Mouse (Mus musculus) brown adipose tissue, adult 24 weeks (tissue): ENCODE measurements around the gene Tldc1. TPM values are rescaled to one million over a fixed set of nuclear protein-coding genes. Genes with fewer than 3 reads are reported as not detected.

Experiments
- H3K27ac ChIP-seq: fragments of 200-500 bp; replicated peaks from 2 replicates; pipeline ENCODE4 v1.5.1; 2012; ENCODE audit warnings: low read depth, mild to moderate bottlenecking, low read length
- H3K4me1 ChIP-seq: fragments of 200-500 bp; 2 replicates; pipeline ENCODE4 v1.6.1; 2012; ENCODE audit warnings: low read length, mixed read lengths; ENCODE audit not compliant: control insufficient read depth, insufficient read depth, insufficient read length
- H3K4me3 ChIP-seq: fragments of 200-500 bp; 2 replicates; pipeline ENCODE4 v1.5.1; 2012; ENCODE audit warnings: low read depth, mild to moderate bottlenecking, low read length, moderate library complexity; ENCODE audit not compliant: insufficient read depth
- polyA plus RNA-seq: library from polyadenylated mRNA; stranded (reverse); fragments of >200 nt; gene quantifications from 2 replicates; pipeline ENCODE4 v1.2.4, GENCODE M21; 2012; ENCODE audit not compliant: missing spikeins, insufficient read depth, insufficient read length

Tldc1 gene
- polyA plus RNA-seq, 1 experiment, result 3.4 TPM

GRCm38 (mm10) chr8:119787341-119787740, 9.1 kb upstream of the Tldc1 start:
- Histone ChIP-seq H3K4me3 (no peak overlapping the region), H3K27ac (no peak overlapping the region), H3K4me1 (no peaks in the 10 kb centered on the region)

GRCm38 (mm10) chr8:119786871-119787270, 8.7 kb upstream of the Tldc1 start:
- Histone ChIP-seq H3K27ac (no peak overlapping the region), H3K4me3 (no peak overlapping the region), H3K4me1 (no peaks in the 10 kb centered on the region)

- no peaks in the 10 kb centered on the region for H3K4me1 ChIP-seq
- no peak overlapping the region for H3K4me3 ChIP-seq
- no peak overlapping the region for H3K27ac ChIP-seq
These were observed 7.7 kb upstream of the Tldc1 start for GRCm38 (mm10) chr8:119785764-119786405.

- no peak overlapping the region for H3K27ac ChIP-seq
These were observed 6.5 kb upstream of the Tldc1 start for GRCm38 (mm10) chr8:119784676-119785075.

GRCm38 (mm10) chr8:119784141-119784574, 5.9 kb upstream of the Tldc1 start:
- H3K4me1 ChIP-seq, result no peaks in the 10 kb centered on the region
- H3K4me3 ChIP-seq, result no peak overlapping the region
- no peak overlapping the region for H3K27ac ChIP-seq

More at GRCm38 (mm10) chr8:119784676-119785075, 6.5 kb upstream of the Tldc1 start:
- no peak overlapping the region for H3K4me3 ChIP-seq
- no peaks in the 10 kb centered on the region for H3K4me1 ChIP-seq

GRCm38 (mm10) chr8:119783579-119783978, 5.4 kb upstream of the Tldc1 start:
- Histone ChIP-seq H3K27ac (no peak overlapping the region), H3K4me1 (no peaks in the 10 kb centered on the region), H3K4me3 (no peak overlapping the region)

GRCm38 (mm10) chr8:119782715-119783114, 4.5 kb upstream of the Tldc1 start:
- Histone ChIP-seq H3K4me3 (no peak overlapping the region), H3K27ac (no peak overlapping the region), H3K4me1 (no peaks in the 10 kb centered on the region)

- Histone ChIP-seq H3K4me1 (0 out of 2 replicates have a peak, but pooled peaks cover 3% of the 10 kb centered on the region), H3K27ac (no peak overlapping the region), H3K4me3 (no peak overlapping the region)
These were observed 3.0 kb upstream of the Tldc1 start for GRCm38 (mm10) chr8:119781086-119781840.

- Histone ChIP-seq H3K4me1 (0 out of 2 replicates have a peak, but pooled peaks cover 3% of the 10 kb centered on the region), H3K27ac (no peak overlapping the region), H3K4me3 (no peak overlapping the region)
These were observed 2.3 kb upstream of the Tldc1 start for GRCm38 (mm10) chr8:119780402-119781049.

- no peak overlapping the region for H3K4me3 ChIP-seq
- no peak overlapping the region for H3K27ac ChIP-seq
These were observed 959 bp upstream of the Tldc1 start for GRCm38 (mm10) chr8:119779013-119779737.

GRCm38 (mm10) chr8:119777765-119778164, 451 bp downstream of the Tldc1 start:
- peak overlapping the region; percentile 72 for H3K4me3 ChIP-seq
- H3K4me1 ChIP-seq, result 0 out of 2 replicates have a peak, but pooled peaks cover 3% of the 10 kb centered on the region
- H3K27ac ChIP-seq, result peak overlapping the region; percentile 79

More at GRCm38 (mm10) chr8:119779013-119779737, 959 bp upstream of the Tldc1 start:
- 0 out of 2 replicates have a peak, but pooled peaks cover 3% of the 10 kb centered on the region for H3K4me1 ChIP-seq

- H3K27ac ChIP-seq, result no peak overlapping the region
- H3K4me1 ChIP-seq, result 0 out of 2 replicates have a peak, but pooled peaks cover 3% of the 10 kb centered on the region
- no peak overlapping the region for H3K4me3 ChIP-seq
These were observed 1.5 kb downstream of the Tldc1 start for GRCm38 (mm10) chr8:119776668-119777245.

- no peak overlapping the region for H3K27ac ChIP-seq
- H3K4me3 ChIP-seq, result no peak overlapping the region
- no peaks in the 10 kb centered on the region for H3K4me1 ChIP-seq
These were observed 12.3 kb downstream of the Tldc1 start for GRCm38 (mm10) chr8:119765761-119766444.

GRCm38 (mm10) chr8:119765311-119765710, 12.9 kb downstream of the Tldc1 start:
- Histone ChIP-seq H3K4me3 (no peak overlapping the region), H3K27ac (no peak overlapping the region), H3K4me1 (no peaks in the 10 kb centered on the region)
